Mouse (Mus musculus): ENCODE data around the gene Ucma.
"Not testable (repeated sequence)": the region's sequence is repeated elsewhere in the genome, so short reads cannot be mapped to it uniquely, and the experiment has no call there.

The Ucma gene

GRCm38 (mm10) chr2:4975807-4976206, at the start of gene Ucma:
Gene Ucma, plus strand, starts transcription at chr2:4976122.
- in situ Hi-C loops (cut with MboI, MseI), result no loop called here

GRCm38 (mm10) chr2:4927391-4927790, 48.5 kb upstream of the Ucma start:
- in situ Hi-C loops (cut with MboI, MseI), result no loop called here

DNA sequence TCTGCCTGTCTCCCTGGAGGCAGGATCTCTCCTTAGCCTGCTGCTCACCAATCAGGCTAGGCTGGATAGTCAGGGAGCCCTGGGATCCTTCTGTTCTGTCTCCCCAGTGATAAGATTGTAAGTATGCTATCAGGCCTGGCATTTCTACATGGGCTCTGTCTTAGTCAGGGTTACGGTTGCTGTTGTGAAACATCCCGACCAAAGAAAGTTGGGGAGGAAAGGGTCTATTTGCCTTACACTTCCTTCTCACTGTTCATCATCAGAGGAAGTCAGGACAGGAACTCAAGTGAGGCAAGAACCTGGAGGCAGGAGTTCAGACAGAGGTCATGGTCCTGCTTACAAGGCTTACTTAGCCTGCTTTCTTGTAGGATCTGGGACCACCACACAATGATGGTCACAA, 46.7 kb upstream of the Ucma start:
- in situ Hi-C loops (cut with MboI, MseI), result no loop called here

DNA sequence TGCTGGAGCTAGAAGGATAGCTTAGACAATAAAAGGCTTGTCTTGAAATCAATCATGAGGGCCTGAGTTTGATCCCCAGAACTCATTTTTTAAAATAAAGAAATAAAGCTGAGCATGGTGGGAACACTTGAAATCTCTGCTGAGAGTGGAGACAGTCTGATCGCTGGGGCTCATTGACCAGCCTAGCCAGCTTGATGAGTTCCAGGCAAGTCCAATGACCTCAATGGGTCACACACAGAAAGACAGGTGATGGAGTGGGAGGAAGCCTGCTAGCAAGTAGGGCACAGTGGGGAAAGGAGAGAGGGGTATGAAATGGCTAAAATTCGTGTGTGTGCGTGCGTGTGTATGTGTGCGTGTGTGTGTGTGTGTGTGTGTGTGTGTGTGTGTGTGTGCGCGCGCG, 41.4 kb upstream of the Ucma start:
- in situ Hi-C loops (cut with MboI, MseI), result no loop called here

DNA sequence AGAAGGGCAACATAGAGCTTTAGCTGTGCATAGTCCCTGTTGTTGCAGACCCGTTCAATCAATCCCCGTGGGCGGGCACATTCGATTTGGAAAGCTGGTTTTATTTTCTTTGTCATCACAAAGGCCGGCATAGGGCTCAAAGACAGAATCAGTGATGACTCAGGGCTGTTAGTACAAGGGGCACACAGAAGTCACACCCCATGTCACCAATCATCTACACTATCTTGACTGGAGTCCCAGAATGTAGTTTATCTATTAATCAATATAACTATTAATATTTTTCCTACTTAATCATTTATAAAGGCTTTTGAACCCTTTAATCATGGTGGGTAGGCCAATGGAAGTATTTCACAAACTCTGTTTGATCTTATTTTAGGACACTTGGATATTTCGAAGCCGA, 38.0 kb upstream of the Ucma start:
- in situ Hi-C loops (cut with MboI, MseI), result no loop called here

DNA sequence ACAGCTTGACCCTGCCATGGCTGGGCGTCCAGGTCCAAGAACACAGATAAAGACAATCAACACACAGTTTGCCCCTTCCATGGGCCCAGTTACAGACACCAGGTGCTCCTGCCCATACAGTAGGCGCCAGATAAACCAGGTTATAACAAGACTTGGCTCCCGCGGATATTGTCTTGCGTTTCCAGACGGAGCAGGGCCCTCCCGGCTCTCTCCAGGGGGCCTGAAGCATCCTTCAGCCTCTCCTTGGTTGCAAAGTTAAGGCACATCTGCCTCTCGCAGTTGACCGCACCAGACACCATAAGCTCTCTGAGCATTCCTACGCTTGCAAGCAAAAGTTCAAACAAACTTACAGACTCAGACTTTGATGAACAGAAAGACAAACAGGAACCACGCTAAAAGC, 35.1 kb upstream of the Ucma start:
- in situ Hi-C loops (cut with MboI, MseI), result no loop called here

DNA sequence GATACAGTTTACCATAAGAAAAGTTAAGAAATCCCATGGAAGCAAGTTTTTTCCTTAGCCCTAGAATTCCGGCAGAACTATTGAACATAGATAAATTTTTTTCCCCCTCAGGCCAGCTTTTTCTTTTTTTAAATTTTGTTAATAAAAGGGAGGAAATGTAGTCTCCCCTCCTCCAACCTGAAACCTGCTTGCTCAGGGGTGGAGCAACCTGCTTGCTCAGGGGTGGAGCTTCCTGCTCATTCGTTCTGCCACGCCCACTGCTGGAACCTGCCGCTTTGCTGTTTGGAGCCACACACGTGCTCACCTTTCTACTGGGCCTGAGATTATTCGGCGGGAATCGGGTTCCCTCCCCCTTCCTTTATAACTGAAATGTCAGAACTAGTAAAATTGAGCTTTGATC, 26.2 kb upstream of the Ucma start:
- in situ Hi-C loops (cut with MboI, MseI), result not testable (repeated sequence)

DNA sequence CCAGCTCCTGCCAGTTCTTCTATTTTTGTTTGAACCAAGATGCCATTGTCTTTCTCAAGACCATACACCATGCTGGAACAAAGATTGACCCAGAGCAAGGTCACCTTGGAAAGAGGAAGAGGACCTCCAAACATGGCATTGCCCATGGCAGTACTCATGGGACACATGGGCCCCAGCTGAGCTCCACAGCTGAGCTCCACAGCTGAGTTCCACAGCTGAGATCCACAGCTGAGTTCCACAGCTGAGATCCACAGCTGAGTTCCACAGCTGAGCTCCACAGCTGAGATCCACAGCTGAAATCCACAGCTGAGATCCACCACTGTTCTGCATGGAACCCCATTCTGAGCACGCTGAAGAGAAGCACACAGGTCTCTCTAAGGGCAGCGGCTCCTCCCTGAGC, 24.9 kb upstream of the Ucma start:
- in situ Hi-C loops (cut with MboI, MseI), result no loop called here

- in situ Hi-C loops (cut with MboI, MseI), result no loop called here
Measured at GRCm38 (mm10) chr2:4954216-4954760, 21.6 kb upstream of the Ucma start.

DNA sequence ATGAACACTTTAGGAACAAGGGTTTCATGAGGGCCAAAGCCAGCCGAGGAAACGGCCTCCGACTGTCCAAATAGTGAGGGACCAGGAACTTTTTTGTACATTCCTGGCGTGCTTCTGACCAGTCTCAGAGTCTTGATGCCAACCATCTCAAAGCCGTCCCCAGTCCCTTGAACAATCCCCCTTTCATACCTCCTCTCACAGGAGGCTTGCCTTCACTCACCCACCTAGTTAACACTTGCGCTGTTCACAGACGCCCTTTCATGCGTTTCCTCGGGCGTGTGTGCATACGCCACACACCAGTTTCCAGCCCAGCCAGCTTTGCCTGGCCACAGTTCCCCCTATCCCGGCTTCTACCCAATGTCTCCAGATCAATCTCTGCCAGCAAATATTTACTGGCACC, 17.9 kb upstream of the Ucma start:
- in situ Hi-C loops (cut with MboI, MseI), result no loop called here

DNA sequence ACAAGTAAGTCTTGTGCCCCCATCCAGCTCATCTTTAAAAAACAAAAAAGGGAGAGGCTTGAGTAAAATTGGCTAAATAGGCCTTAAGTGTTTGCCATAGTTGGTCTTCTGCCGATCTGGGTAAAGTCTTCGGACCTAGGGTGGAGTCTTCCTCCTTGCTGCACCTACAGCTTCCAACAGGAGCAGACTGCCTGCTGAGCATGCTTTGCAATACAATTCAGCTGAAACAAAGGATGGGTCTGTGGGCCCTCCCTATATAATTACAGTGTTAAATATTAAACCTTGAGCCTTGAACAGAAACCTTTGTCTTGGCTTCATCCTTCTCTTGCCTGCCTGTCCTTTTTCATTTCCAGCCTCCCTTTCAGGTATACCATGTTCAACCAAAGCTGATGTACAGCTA, 8.1 kb upstream of the Ucma start:
- in situ Hi-C loops (cut with MboI, MseI), result no loop called here

- in situ Hi-C loops (cut with MboI, MseI), result no loop called here
Measured at GRCm38 (mm10) chr2:4969083-4969482, 6.8 kb upstream of the Ucma start.

DNA sequence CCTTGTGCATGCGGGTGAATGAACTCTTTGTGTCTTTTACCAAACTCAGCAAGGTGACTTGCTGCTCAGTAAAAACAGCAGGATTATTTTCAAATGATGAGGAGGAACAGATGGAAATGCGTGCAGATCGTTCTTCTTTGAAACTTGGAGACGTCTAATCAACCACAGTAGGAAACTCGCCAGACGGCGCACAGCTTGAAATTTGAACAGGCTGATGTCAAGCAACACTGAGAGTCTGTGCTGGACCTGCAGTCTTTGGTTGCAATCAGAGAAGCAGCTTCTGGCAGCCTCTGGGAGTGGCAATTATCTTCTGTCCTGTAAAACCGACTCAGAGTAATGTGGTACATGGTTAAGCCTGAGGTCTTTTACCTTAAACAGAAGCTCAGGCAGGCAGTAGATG, 2.2 kb downstream of the Ucma start:
- in situ Hi-C loops (cut with MboI, MseI), result no loop called here

DNA sequence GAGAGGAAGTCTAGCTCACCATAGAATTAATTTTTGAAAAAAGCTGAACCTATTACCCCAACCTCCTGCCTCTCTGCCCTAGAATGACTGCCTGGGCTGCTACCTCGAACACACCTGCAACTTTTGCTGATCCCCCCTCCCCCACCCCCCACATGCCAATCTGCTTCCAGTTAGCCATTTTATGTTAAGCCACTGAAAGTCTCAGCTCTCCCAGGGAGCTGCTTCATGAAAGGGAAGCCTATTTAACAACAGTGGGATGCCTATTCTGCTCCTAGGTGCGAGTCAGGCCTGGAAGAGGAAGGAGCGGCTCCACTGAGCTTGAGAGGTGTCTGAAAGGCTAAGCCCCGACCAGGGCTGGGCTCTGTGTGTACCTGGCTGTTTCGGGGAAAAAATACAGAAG, 8.1 kb downstream of the Ucma start:
- in situ Hi-C loops (cut with MboI, MseI), result no loop called here

DNA sequence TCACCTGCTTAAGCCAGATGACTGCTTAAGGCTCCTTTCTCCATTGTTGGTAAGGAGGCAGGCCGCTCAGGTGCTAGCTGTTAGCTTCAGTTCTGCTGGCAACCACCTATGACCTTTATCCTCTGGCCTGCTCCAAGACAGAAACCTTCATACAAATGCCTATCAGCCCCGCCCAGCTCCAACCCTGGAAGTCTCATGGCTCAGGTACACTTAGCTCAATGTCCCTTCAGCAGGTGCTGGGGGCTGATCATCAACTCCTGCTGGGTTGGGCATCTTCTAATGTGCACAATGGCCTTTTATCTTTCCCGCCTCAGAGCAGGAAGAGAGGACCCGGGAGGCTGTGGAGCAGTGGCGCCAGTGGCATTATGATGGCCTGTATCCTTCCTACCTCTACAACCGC, 9.1 kb downstream of the Ucma start:
- in situ Hi-C loops (cut with MboI, MseI), result no loop called here

DNA sequence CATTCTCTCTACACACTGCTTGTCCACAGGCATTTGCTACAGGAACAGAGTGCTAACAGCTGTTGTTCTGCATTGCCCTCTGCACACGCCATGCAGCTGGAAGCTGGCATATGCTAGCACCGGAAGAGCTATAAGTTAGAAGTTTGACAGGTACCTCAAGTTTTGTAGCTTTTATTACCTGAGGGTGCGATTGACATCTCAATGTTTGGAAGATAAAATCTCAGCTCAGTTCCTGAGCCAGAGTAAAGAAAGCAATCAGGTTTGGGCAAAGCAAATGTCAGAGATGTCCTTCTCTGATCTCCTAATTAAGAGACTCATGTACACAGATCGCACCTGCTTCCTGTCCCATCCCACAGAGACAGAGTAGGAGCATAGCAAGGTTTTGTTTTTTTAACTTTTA, 10.9 kb downstream of the Ucma start:
- in situ Hi-C loops (cut with MboI, MseI), result no loop called here

GRCm38 (mm10) chr2:4987388-4988180, 11.7 kb downstream of the Ucma start:
- in situ Hi-C loops (cut with MboI, MseI), result no loop called here

- in situ Hi-C loops (cut with MboI, MseI), result no loop called here
Measured at GRCm38 (mm10) chr2:4988826-4989424, 13.0 kb downstream of the Ucma start.

DNA sequence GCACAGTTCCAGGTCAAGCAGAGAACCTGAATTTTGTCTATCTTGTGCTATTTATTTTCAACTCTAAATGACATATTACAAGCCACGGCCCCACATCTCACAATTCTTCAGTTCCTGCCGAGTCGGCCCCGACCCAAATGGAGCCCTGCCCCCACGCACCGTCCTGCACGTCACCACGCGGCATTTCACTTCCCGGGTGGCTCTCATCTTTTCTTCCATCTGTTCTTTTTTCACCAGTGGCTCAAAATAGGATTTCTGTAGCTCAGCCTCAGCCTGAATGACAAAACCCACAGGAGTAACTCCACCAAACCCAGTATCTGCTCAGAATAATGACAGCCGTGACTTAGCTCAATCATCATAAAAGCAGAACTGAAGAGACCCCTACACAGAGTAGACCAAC, 17.7 kb downstream of the Ucma start:
- in situ Hi-C loops (cut with MboI, MseI), result loop anchor here (10.0 kb wide), 1 partner anchor 261 kb away; no protein-coding TSS in a partner anchor

DNA sequence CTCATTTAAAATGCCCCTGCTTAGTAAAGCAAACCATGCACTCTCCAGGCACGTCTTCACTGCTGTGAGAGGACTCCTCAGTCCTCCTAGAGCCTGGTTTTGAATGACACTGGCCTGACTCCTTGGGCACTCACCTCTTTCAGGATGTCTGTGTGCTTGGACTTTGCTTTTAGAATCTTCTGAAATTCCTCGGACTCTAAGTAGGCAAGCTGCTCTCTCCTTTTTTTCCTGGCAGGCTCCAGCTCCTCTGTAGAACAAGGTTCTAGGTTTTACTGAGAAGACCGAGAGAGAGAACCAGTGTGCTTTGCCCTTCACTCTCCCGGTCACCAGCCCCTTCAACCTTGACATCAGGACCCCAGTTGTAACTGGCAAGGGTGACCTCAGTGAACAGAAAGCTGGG, 18.5 kb downstream of the Ucma start:
- in situ Hi-C loops (cut with MboI, MseI), result loop anchor here (10.0 kb wide), 1 partner anchor 260 kb away; no protein-coding TSS in a partner anchor

DNA sequence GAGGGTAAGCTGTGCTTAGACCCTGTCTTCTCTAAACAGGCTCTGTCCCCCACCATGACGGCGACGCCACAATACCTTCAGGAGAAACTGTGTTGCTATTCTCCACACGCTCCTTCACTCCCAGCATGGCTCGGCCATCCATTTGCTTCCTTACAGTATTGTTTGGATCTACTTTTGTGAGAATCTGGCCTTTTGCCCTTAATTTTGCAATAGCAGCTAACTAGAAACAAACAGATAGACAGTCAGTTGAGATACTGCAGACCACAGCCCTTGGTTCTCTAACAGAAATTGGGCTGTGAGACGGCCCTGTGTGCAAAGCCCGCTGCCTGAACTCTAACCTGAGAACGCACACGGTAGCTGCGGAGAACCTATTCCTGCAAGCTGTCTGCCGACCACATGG, 19.7 kb downstream of the Ucma start:
- in situ Hi-C loops (cut with MboI, MseI), result loop anchor here (10.0 kb wide), 1 partner anchor 259 kb away; no protein-coding TSS in a partner anchor

DNA sequence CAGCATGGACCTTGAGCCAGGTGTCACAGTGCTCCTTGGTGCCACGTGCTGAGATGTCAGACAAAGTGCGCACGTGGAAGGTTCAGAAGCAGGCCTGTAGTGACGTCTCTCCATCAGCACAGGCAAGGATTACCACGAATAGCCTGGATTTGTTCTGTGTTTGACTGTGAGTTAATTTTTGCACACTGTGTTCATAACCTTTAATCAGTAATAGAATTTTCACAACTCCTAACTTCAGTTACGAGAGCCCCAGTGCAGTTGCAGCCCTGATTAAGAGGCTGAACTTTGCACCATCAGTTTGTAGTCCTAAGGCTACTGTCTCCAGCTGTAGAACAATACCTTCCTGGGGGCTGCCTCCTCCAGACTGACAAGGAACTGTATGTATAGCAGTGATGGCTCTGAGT, 20.5 kb downstream of the Ucma start:
- in situ Hi-C loops (cut with MboI, MseI), result loop anchor here (10.0 kb wide), 1 partner anchor 258 kb away; no protein-coding TSS in a partner anchor

- in situ Hi-C loops (cut with MboI, MseI), result loop anchor here (10.0 kb wide), 1 partner anchor 256 kb away; no protein-coding TSS in a partner anchor
Measured at GRCm38 (mm10) chr2:4998905-4999304, 23.0 kb downstream of the Ucma start.

All from T-helper 2 cell (primary cell).